10 mouse cellular contexts compared by ENCODE assay signal in the genomic region with DNA sequence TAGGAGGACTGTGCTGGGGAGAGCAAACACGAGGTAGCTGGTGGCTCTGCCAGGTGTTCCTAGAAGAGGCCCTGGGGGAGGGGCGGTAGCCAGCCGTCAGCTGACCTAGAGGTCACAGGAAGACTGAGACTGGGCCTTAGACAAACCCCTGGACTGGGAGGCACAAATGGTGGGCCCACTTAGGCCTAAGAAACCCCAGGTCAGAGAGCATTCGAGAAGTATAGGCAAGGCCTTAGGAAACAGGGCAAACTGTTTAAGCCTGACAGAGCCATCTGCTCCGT. TPM values are rescaled to one million over a fixed set of nuclear protein-coding genes. Genes with fewer than 3 reads are reported as not detected.
DNase-seq lines count a peak whose midpoint lies in the region; ATAC-seq lines count a peak whose summit lies in the region.
"Had no signal": no experiment of that assay in that cellular context is flagged by ENCODE, and none has a peak within 500 bp of the region (broad histone marks: within the 10 kb centered on the region; RNA-seq: fewer than 3 reads in every experiment).

No protein-coding gene starts in this region.

- H3K9ac ChIP-seq in heart, embryonic 16.5 days (ENCODE audit: low read length) = peak overlapping the region; percentile 20; the same call in 1 of the 2 replicates
- H3K9ac ChIP-seq in limb, embryonic 13.5 days = peak overlapping the region; percentile 39
- H3K9ac ChIP-seq in stomach, embryonic 15.5 days = no peak overlapping the region
- H3K9ac ChIP-seq in hindbrain, embryonic 13.5 days = no peak overlapping the region

- no peaks in the 10 kb centered on the region for H3K9me3 ChIP-seq in heart, embryonic 16.5 days (replicated peaks; ENCODE audit: control insufficient read depth, low read length)
- H3K9me3 ChIP-seq in limb, embryonic 13.5 days = no peaks in the 10 kb centered on the region
- H3K9me3 ChIP-seq in stomach, embryonic 15.5 days = no peaks in the 10 kb centered on the region
- no peaks in the 10 kb centered on the region for H3K9me3 ChIP-seq in hindbrain, embryonic 13.5 days

- DNase-seq in gastrocnemius, adult 18-20 months (ENCODE audit: low spot score) = peak; percentile 74
- DNase-seq in gastrocnemius, postnatal 4 days (ENCODE audit: low spot score in 2 of 2) = no peak
- DNase-seq in urinary bladder, postnatal 4 days (ENCODE audit: low spot score in 2 of 2) = no peak

- no peaks in the 10 kb centered on the region for H3K4me1 ChIP-seq in heart, embryonic 16.5 days (ENCODE audit: control insufficient read depth, insufficient read depth, low read length)
- H3K4me1 ChIP-seq in limb, embryonic 13.5 days = 0 out of 2 replicates have a peak, but pooled peaks cover 6% of the 10 kb centered on the region
- no peaks in the 10 kb centered on the region for H3K4me1 ChIP-seq in stomach, embryonic 15.5 days
- no peaks in the 10 kb centered on the region for H3K4me1 ChIP-seq in hindbrain, embryonic 13.5 days (replicated peaks)

- no peak overlapping the region for H3K27ac ChIP-seq in heart, embryonic 16.5 days (ENCODE audit: low read length)
- H3K27ac ChIP-seq in limb, embryonic 13.5 days = no peak overlapping the region
- peak overlapping the region; percentile 51 for H3K27ac ChIP-seq in stomach, embryonic 15.5 days
- H3K27ac ChIP-seq in hindbrain, embryonic 13.5 days = no peak overlapping the region
- H3K27ac ChIP-seq: macrophage had no signal

- whole genome bisulfite sequencing in heart, embryonic 16.5 days = 35% methylated on average over 5 of the region's 5 CpGs
- 24% methylated on average over 5 of the region's 5 CpGs for WGBS in limb, embryonic 13.5 days
- 22% methylated on average over 5 of the region's 5 CpGs for WGBS in stomach, embryonic 15.5 days
- 37% methylated on average over 5 of the region's 5 CpGs for WGBS in hindbrain, embryonic 13.5 days

- no peak overlapping the region for H3K4me3 ChIP-seq in heart, embryonic 16.5 days (ENCODE audit: low read length)
- no peak overlapping the region for H3K4me3 ChIP-seq in limb, embryonic 13.5 days
- H3K4me3 ChIP-seq in stomach, embryonic 15.5 days (replicated peaks) = peak overlapping the region; percentile 7; the same call in 1 of the 2 replicates
- no peak overlapping the region for H3K4me3 ChIP-seq in hindbrain, embryonic 13.5 days

- H3K4me2 ChIP-seq in heart, embryonic 16.5 days (ENCODE audit: low read depth, low read length) = no peak overlapping the region
- no peak overlapping the region for H3K4me2 ChIP-seq in limb, embryonic 13.5 days (replicated peaks)
- H3K4me2 ChIP-seq in stomach, embryonic 15.5 days = peak overlapping the region; percentile 35
- no peak overlapping the region for H3K4me2 ChIP-seq in hindbrain, embryonic 13.5 days

- ATAC-seq in heart, embryonic 16.5 days (replicated peaks; ENCODE audit: extremely low read depth, insufficient read depth, low FRiP score) = no peak
- ATAC-seq in limb, embryonic 13.5 days (ENCODE audit: low FRiP score, low read depth) = no peak
- ATAC-seq in stomach, embryonic 15.5 days (ENCODE audit: insufficient read depth, low FRiP score, low read depth) = peak; percentile 42
- ATAC-seq in megakaryocyte, adult 5-6 weeks (ENCODE audit: poor library complexity, severe bottlenecking) = no peak
- ATAC-seq in hindbrain, embryonic 13.5 days (ENCODE audit: low FRiP score) = no peak

- no peaks in the 10 kb centered on the region for H3K27me3 ChIP-seq in heart, embryonic 16.5 days (ENCODE audit: control insufficient read depth, insufficient read depth, low read length)
- H3K27me3 ChIP-seq in limb, embryonic 13.5 days = no peaks in the 10 kb centered on the region
- no peaks in the 10 kb centered on the region for H3K27me3 ChIP-seq in stomach, embryonic 15.5 days (replicated peaks)
- no peaks in the 10 kb centered on the region for H3K27me3 ChIP-seq in hindbrain, embryonic 13.5 days

- peaks cover 5% of the 10 kb centered on the region; the same call in 1 of the 2 replicates for H3K36me3 ChIP-seq in heart, embryonic 16.5 days (ENCODE audit: control insufficient read depth, insufficient read depth)
- H3K36me3 ChIP-seq in limb, embryonic 13.5 days = peaks cover 5% of the 10 kb centered on the region
- H3K36me3 ChIP-seq in stomach, embryonic 15.5 days = no peaks in the 10 kb centered on the region
- H3K36me3 ChIP-seq in hindbrain, embryonic 13.5 days = peaks cover 9% of the 10 kb centered on the region

RNA-seq across cellular contexts. Expression of a gene that starts 8.1 kb away (rescaled TPM):
- 10 to 100 TPM; 11.0 to 11.1 TPM for total RNA-seq in gastrocnemius, adult 18-20 months (2021)
- total RNA-seq in gastrocnemius, postnatal 4 days (2021) = 10 to 100 TPM; 19.2 to 21.4 TPM
- polyA plus RNA-seq in heart, embryonic 16.5 days (2015; fragmentation: Nextera tagmentation; extraction: Ambion mirVana) = 37.9 and 38.3 TPM in 2 replicates
- 49.6 and 49.8 TPM in 2 replicates for polyA plus RNA-seq in limb, embryonic 13.5 days (2015; fragmentation: Nextera tagmentation; extraction: Ambion mirVana)
- polyA plus RNA-seq in stomach, embryonic 15.5 days (2015; fragmentation: Nextera tagmentation; extraction: Ambion mirVana) = 49.0 and 49.6 TPM in 2 replicates
- 74.4 and 76.3 TPM in 2 replicates for total RNA-seq in megakaryocyte, adult 5-6 weeks (2015)
- total RNA-seq in megakaryocyte, adult 5-6 weeks (2017) = 39.8 and 43.2 TPM in 2 replicates
- polyA plus RNA-seq in hindbrain, embryonic 13.5 days (2015; fragmentation: Nextera tagmentation; extraction: Ambion mirVana) = 71.3 and 74.4 TPM in 2 replicates

RNA-seq across cellular contexts. Expression of a gene that starts 8.4 kb away (rescaled TPM):
- total RNA-seq in gastrocnemius, adult 18-20 months (2021) = 10 to 100 TPM; 29.7 to 37.9 TPM
- 10 to 100 TPM; 29.0 to 32.3 TPM for total RNA-seq in gastrocnemius, postnatal 4 days (2021)
- polyA plus RNA-seq in heart, embryonic 16.5 days (2015; fragmentation: Nextera tagmentation; extraction: Ambion mirVana) = 33.7 and 34.0 TPM in 2 replicates
- polyA plus RNA-seq in limb, embryonic 13.5 days (2015; fragmentation: Nextera tagmentation; extraction: Ambion mirVana) = 38.5 and 40.0 TPM in 2 replicates
- 32.1 and 32.5 TPM in 2 replicates for polyA plus RNA-seq in stomach, embryonic 15.5 days (2015; fragmentation: Nextera tagmentation; extraction: Ambion mirVana)
- total RNA-seq in megakaryocyte, adult 5-6 weeks (2015) = 17.1 and 19.8 TPM in 2 replicates
- 11.1 and 11.9 TPM in 2 replicates for total RNA-seq in megakaryocyte, adult 5-6 weeks (2017)
- polyA plus RNA-seq in hindbrain, embryonic 13.5 days (2015; fragmentation: Nextera tagmentation; extraction: Ambion mirVana) = 72.8 and 80.0 TPM in 2 replicates

RNA-seq across cellular contexts. Expression of a gene that starts 12.3 kb away (rescaled TPM):
- total RNA-seq in gastrocnemius, adult 18-20 months (2021) = 1 to 10 TPM; 2.2 to 2.6 TPM
- total RNA-seq in gastrocnemius, postnatal 4 days (2021) = 1 to 10 TPM; 3.1 to 6.4 TPM
- 0.40 and 0.70 TPM in 2 replicates for polyA plus RNA-seq in heart, embryonic 16.5 days (2015; fragmentation: Nextera tagmentation; extraction: Ambion mirVana)
- 0.26 and 0.50 TPM in 2 replicates for polyA plus RNA-seq in limb, embryonic 13.5 days (2015; fragmentation: Nextera tagmentation; extraction: Ambion mirVana)
- polyA plus RNA-seq in stomach, embryonic 15.5 days (2015; fragmentation: Nextera tagmentation; extraction: Ambion mirVana) = 3.9 and 4.0 TPM in 2 replicates
- not detected in 2 replicates for total RNA-seq in megakaryocyte, adult 5-6 weeks (2015)
- not detected in 2 replicates for total RNA-seq in megakaryocyte, adult 5-6 weeks (2017)
- 0.17 and 0.25 TPM in 2 replicates for polyA plus RNA-seq in hindbrain, embryonic 13.5 days (2015; fragmentation: Nextera tagmentation; extraction: Ambion mirVana)
- total RNA-seq: common myeloid progenitor, adult 5-6 weeks had no signal
- polyA plus RNA-seq: macrophage had no signal

RNA-seq across cellular contexts. Expression of a gene that starts 16.8 kb away (rescaled TPM):
- total RNA-seq in gastrocnemius, adult 18-20 months (2021) = 1 to 10 TPM; 6.5 to 8.4 TPM
- total RNA-seq in gastrocnemius, postnatal 4 days (2021) = 10 to 100 TPM; 27.8 to 28.0 TPM
- 18.2 and 20.4 TPM in 2 replicates for polyA plus RNA-seq in heart, embryonic 16.5 days (2015; fragmentation: Nextera tagmentation; extraction: Ambion mirVana)
- polyA plus RNA-seq in limb, embryonic 13.5 days (2015; fragmentation: Nextera tagmentation; extraction: Ambion mirVana) = 33.9 and 35.6 TPM in 2 replicates
- 26.3 and 29.3 TPM in 2 replicates for polyA plus RNA-seq in stomach, embryonic 15.5 days (2015; fragmentation: Nextera tagmentation; extraction: Ambion mirVana)
- total RNA-seq in megakaryocyte, adult 5-6 weeks (2015) = 2.2 and 5.8 TPM in 2 replicates
- 13.5 and 17.4 TPM in 2 replicates for total RNA-seq in megakaryocyte, adult 5-6 weeks (2017)
- 31.4 and 31.8 TPM in 2 replicates for polyA plus RNA-seq in hindbrain, embryonic 13.5 days (2015; fragmentation: Nextera tagmentation; extraction: Ambion mirVana)

RNA-seq across cellular contexts. Expression of a gene that starts 16.9 kb away (rescaled TPM):
- 10 to 100 TPM; 79.4 to 86.3 TPM for total RNA-seq in gastrocnemius, adult 18-20 months (2021)
- 10 to 100 TPM; 93.0 to 94.7 TPM for total RNA-seq in gastrocnemius, postnatal 4 days (2021)
- 86.8 and 94.8 TPM in 2 replicates for polyA plus RNA-seq in heart, embryonic 16.5 days (2015; fragmentation: Nextera tagmentation; extraction: Ambion mirVana)
- 80.4 and 83.3 TPM in 2 replicates for polyA plus RNA-seq in limb, embryonic 13.5 days (2015; fragmentation: Nextera tagmentation; extraction: Ambion mirVana)
- 102 and 112 TPM in 2 replicates for polyA plus RNA-seq in stomach, embryonic 15.5 days (2015; fragmentation: Nextera tagmentation; extraction: Ambion mirVana)
- total RNA-seq in megakaryocyte, adult 5-6 weeks (2015) = 30.0 and 30.1 TPM in 2 replicates
- total RNA-seq in megakaryocyte, adult 5-6 weeks (2017) = 12.9 and 18.9 TPM in 2 replicates
- polyA plus RNA-seq in hindbrain, embryonic 13.5 days (2015; fragmentation: Nextera tagmentation; extraction: Ambion mirVana) = 77.0 and 77.6 TPM in 2 replicates

Comparison
In these comparisons a context has a peak if more than half of its experiments do, and no peak if none do; other contexts are left out.
1. H3K9ac ChIP-seq: peak in heart, embryonic 16.5 days (single experiment) and limb, embryonic 13.5 days (single experiment); none in stomach, embryonic 15.5 days (single experiment) and hindbrain, embryonic 13.5 days (single experiment).